Mouse (Mus musculus) thymus, adult 2 months (tissue): ENCODE results near the gene Dcaf4. TPM values are rescaled to one million over a fixed set of nuclear protein-coding genes. Genes with fewer than 3 reads are reported as not detected.

Experiments
- DNase-seq: peaks from one replicate; pipeline ENCODE4 v3.0.0; 2021
- H3K27ac ChIP-seq: fragments of 200-500 bp; 2 replicates; pipeline ENCODE4 v1.5.1; 2012; ENCODE audit warnings: low read length, control low read depth; ENCODE audit not compliant: control insufficient read depth, insufficient read depth
- H3K27me3 ChIP-seq: fragments of 200-500 bp; 2 replicates; pipeline ENCODE4 v1.6.1; 2012; ENCODE audit warnings: mild to moderate bottlenecking, low read length, moderate library complexity, mixed read lengths; ENCODE audit not compliant: control insufficient read depth, insufficient read depth
- H3K36me3 ChIP-seq: fragments of 200-500 bp; 2 replicates; pipeline ENCODE4 v1.6.1; 2012; ENCODE audit warnings: mild to moderate bottlenecking, low read length, moderate library complexity; ENCODE audit not compliant: control insufficient read depth, insufficient read depth
- H3K4me1 ChIP-seq: fragments of 200-500 bp; replicated peaks from 2 replicates; pipeline ENCODE4 v1.6.1; 2012; ENCODE audit warnings: low read length; ENCODE audit not compliant: control insufficient read depth, insufficient read depth
- H3K4me3 ChIP-seq: fragments of 200-500 bp; 2 replicates; pipeline ENCODE4 v1.5.1; 2012; ENCODE audit warnings: mild to moderate bottlenecking, low read length, control low read depth, moderate library complexity; ENCODE audit not compliant: control insufficient read depth, insufficient read depth
- CTCF ChIP-seq: fragments of 200-500 bp; IDR thresholded peaks from 2 replicates; pipeline ENCODE4 v1.5.1; 2012; ENCODE audit warnings: mild to moderate bottlenecking, control low read depth, low read length, moderate library complexity, borderline replicate concordance; ENCODE audit not compliant: control insufficient read depth, poor library complexity, insufficient read depth; ENCODE audit errors: extremely low read depth
- POLR2A ChIP-seq: fragments of 200-500 bp; IDR thresholded peaks from 2 replicates; pipeline ENCODE4 v1.6.1; 2012; ENCODE audit warnings: mild to moderate bottlenecking, low read length, control low read depth, moderate library complexity; ENCODE audit not compliant: control insufficient read depth, poor library complexity, insufficient read depth; ENCODE audit errors: extremely low read depth
- WGBS: fragments of 180-500 bp; shearing (Covaris S2); methylation state at CpG from one replicate; pipeline ENCODE4 v1.1.7; 2018; 5-methylcytosine and 5-hydroxymethylcytosine counted together
- polyA plus RNA-seq: library from polyadenylated mRNA; depleted of rRNA; stranded (reverse); fragments of >200 nt; gene quantifications from 2 replicates; pipeline ENCODE4 v1.2.3, GENCODE M21; 2012

The Dcaf4 gene
- polyA plus RNA-seq, 1 experiment, result 36.6 TPM

- no peaks in the 10 kb centered on the region for H3K36me3 ChIP-seq
- H3K4me3 ChIP-seq, result no peak overlapping the region
- TF ChIP-seq POLR2A (no peak), CTCF (no peak)
- no peaks in the 10 kb centered on the region for H3K27me3 ChIP-seq
- DNase-seq, result no peak
- no peaks in the 10 kb centered on the region for H3K4me1 ChIP-seq
- H3K27ac ChIP-seq, result no peak overlapping the region
- 80% methylated on average over 10 of the region's 10 CpGs for WGBS
Observed at GRCm38 (mm10) chr12:83506543-83506942, 13.7 kb upstream of the Dcaf4 start.

- Histone ChIP-seq H3K36me3 (no peaks in the 10 kb centered on the region), H3K4me3 (no peak overlapping the region), H3K27ac (no peak overlapping the region), H3K4me1 (no peaks in the 10 kb centered on the region), H3K27me3 (no peaks in the 10 kb centered on the region)
- no peak for DNase-seq
- WGBS, result 82% methylated on average over 5 of the region's 5 CpGs
- TF ChIP-seq CTCF (no peak), POLR2A (no peak)
Observed at GRCm38 (mm10) chr12:83510586-83510985, 9.7 kb upstream of the Dcaf4 start.

GRCm38 (mm10) chr12:83512783-83513182 lies 7.5 kb upstream of the Dcaf4 start:
- Histone ChIP-seq H3K27me3 (no peaks in the 10 kb centered on the region), H3K36me3 (no peaks in the 10 kb centered on the region), H3K4me3 (no peak overlapping the region), H3K4me1 (no peaks in the 10 kb centered on the region), H3K27ac (no peak overlapping the region)
- 51% methylated on average over 4 of the region's 4 CpGs for WGBS
- TF ChIP-seq CTCF (no peak), POLR2A (no peak)
- no peak for DNase-seq

- Histone ChIP-seq H3K27me3 (no peaks in the 10 kb centered on the region), H3K4me1 (no peaks in the 10 kb centered on the region), H3K4me3 (no peak overlapping the region), H3K36me3 (no peaks in the 10 kb centered on the region), H3K27ac (no peak overlapping the region)
- TF ChIP-seq POLR2A, result no peak
- no peak for TF ChIP-seq CTCF
- no peak for DNase-seq
- 69% methylated on average over 5 of the region's 5 CpGs for WGBS
Observed at GRCm38 (mm10) chr12:83513185-83513584, 7.1 kb upstream of the Dcaf4 start.

GRCm38 (mm10) chr12:83514216-83514615 lies 6.0 kb upstream of the Dcaf4 start:
- no peak for TF ChIP-seq CTCF
- Histone ChIP-seq H3K27me3 (no peaks in the 10 kb centered on the region), H3K4me3 (no peak overlapping the region), H3K27ac (no peak overlapping the region), H3K4me1 (no peaks in the 10 kb centered on the region), H3K36me3 (no peaks in the 10 kb centered on the region)
- DNase-seq, result no peak
- WGBS, result 90% methylated on average over 4 of the region's 4 CpGs

- no peak for TF ChIP-seq POLR2A
- TF ChIP-seq CTCF, result no peak
- H3K4me1 ChIP-seq, result peaks cover 7% of the 10 kb centered on the region
- H3K36me3 ChIP-seq, result no peaks in the 10 kb centered on the region
- DNase-seq, result no peak
- H3K4me3 ChIP-seq, result no peak overlapping the region
- H3K27ac ChIP-seq, result no peak overlapping the region
- no peaks in the 10 kb centered on the region for H3K27me3 ChIP-seq
- 95% methylated on average over 3 of the region's 3 CpGs for WGBS
Observed at GRCm38 (mm10) chr12:83517580-83517979, 2.7 kb upstream of the Dcaf4 start.

- Histone ChIP-seq H3K27me3 (no peaks in the 10 kb centered on the region), H3K36me3 (no peaks in the 10 kb centered on the region), H3K4me3 (peak overlapping the region; percentile 52; the same call in 1 of the 2 replicates), H3K4me1 (peaks cover 7% of the 10 kb centered on the region), H3K27ac (no peak overlapping the region)
- WGBS, result 58% methylated on average over 8 of the region's 8 CpGs
- TF ChIP-seq CTCF (no peak), POLR2A (no peak)
- DNase-seq, result no peak
Observed at GRCm38 (mm10) chr12:83521083-83521482, 817 bp downstream of the Dcaf4 start.
